Mouse (Mus musculus): ENCODE results near the gene Npffr2. TPM values are rescaled to one million over a fixed set of nuclear protein-coding genes. Genes with fewer than 3 reads are reported as not detected.

Npffr2 gene
- not detected for polyA plus RNA-seq (2017; shearing (Covaris generic))

DNA sequence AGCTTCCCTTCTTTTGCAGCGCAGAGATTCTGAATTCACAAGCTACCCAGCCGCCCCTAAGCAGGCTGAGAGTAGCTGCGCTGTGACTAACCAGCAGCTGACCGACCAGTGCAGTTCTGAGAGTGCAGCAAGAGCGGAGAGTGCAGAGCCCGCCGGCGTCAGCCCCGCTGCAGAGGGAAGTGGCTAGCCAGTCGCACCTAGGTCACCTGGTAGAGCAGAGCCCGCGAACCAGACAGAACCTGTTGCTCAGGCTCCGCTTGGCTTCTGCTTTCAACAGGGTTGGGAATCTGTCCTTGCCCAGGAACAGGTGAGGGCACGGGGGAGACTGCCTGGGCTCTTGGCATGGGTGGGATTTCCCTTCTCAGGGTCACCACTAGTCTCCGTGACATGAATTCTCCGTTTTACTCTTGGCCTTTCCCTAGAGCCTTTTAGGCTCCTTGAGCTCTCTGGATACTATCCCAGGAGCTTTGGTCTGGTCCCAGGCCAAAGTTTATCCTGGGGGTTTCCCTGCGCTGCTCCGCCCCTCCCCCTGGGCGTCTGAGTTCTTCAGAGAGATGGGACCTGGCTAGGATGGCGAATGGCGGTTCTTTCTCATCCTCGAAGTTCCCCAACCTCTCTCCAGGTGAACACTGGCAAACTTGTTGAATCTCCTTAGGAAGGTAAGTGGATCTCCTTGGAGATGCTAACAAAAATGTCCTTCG lies at the start of gene Npffr2:
Npffr2 (plus strand) TSS at position 552 of the 701 bp plus-strand sequence.

Other genes starting within 250 kb of the Npffr2 start
- not detected for gene Gc, start 69.5 kb upstream of the Npffr2 start, polyA plus RNA-seq (2017; shearing (Covaris generic))